Mouse (Mus musculus) gastrocnemius, postnatal 14 days (tissue): ENCODE data around the gene Sirt2. TPM values are rescaled to one million over a fixed set of nuclear protein-coding genes. Genes with fewer than 3 reads are reported as not detected.
A peak's percentile ranks its signal among the peaks of the same experiment; 100 is the strongest.

ENCODE experiments used
- DNase-seq: peaks from one replicate; pipeline ENCODE4 v3.0.0; 2021; ENCODE audit warnings: mixed read lengths
- intact Hi-C: fragments of 180-260 bp; cut with DNase I; formaldehyde crosslinking; loops from one replicate; pipeline ENCODE4 v1.15.1; 2025; ENCODE audit warnings: low total_unique reads
- total RNA-seq, 2 experiments: library from RNA; stranded (reverse); gene quantifications; 2 replicates each; pipeline ENCODE4 v1.2.3; 2021

The Sirt2 gene
- total RNA-seq, 2 experiments from 2014 or later: 77.2 to 77.5 TPM

- DNase-seq: no peak
- intact Hi-C loops: no loop called here
Measured at GRCm38 (mm10) chr7:28823932-28824331, 57.4 kb downstream of the Sirt2 start.

GRCm38 (mm10) chr7:28824941-28825685 is 58.6 kb downstream of the Sirt2 start, which contains the start of gene Ech1:
Gene Ech1, plus strand, starts transcription at chr7:28825217.
- DNase-seq: peak; percentile 93
- intact Hi-C loops: loop anchor here (5.0 kb wide), 1 partner anchor 37 kb away; the partner anchor contains the start of gene Lgals7

GRCm38 (mm10) chr7:28825686-28826401 is 59.3 kb downstream of the Sirt2 start:
- intact Hi-C loops: loop anchor here (5.0 kb wide), 1 partner anchor 36 kb away; the partner anchor contains the start of gene Lgals7
- DNase-seq: no peak

- intact Hi-C loops: loop anchor here (5.0 kb wide), 1 partner anchor 36 kb away; the partner anchor contains the start of gene Lgals7
- no peak for DNase-seq
Measured at GRCm38 (mm10) chr7:28826402-28826772, 59.9 kb downstream of the Sirt2 start.

- intact Hi-C loops: loop anchor here (5.0 kb wide), 1 partner anchor 35 kb away; the partner anchor contains the start of gene Lgals7
- no peak for DNase-seq
Measured at GRCm38 (mm10) chr7:28827338-28827737, 60.8 kb downstream of the Sirt2 start.

GRCm38 (mm10) chr7:28829821-28830220 is 63.3 kb downstream of the Sirt2 start:
- intact Hi-C loops: loop anchor here (5.0 kb wide), 1 partner anchor 32 kb away; the partner anchor contains the start of gene Lgals7
- peak; percentile 4 for DNase-seq

GRCm38 (mm10) chr7:28830981-28831380 is 64.4 kb downstream of the Sirt2 start:
- no peak for DNase-seq
- intact Hi-C loops: no loop called here

- intact Hi-C loops: no loop called here
- no peak for DNase-seq
Measured at GRCm38 (mm10) chr7:28831411-28832125, 65.0 kb downstream of the Sirt2 start.

- intact Hi-C loops: no loop called here
- DNase-seq: no peak
Measured at GRCm38 (mm10) chr7:28832137-28832536, 65.6 kb downstream of the Sirt2 start.

- intact Hi-C loops: no loop called here
- DNase-seq: no peak
Measured at GRCm38 (mm10) chr7:28833723-28834347, 67.3 kb downstream of the Sirt2 start, which contains the start of gene Lgals4. Gene Lgals4, plus strand, starts transcription at chr7:28833854.

GRCm38 (mm10) chr7:28836936-28837335 is 70.4 kb downstream of the Sirt2 start:
- intact Hi-C loops: no loop called here
- DNase-seq: no peak

Other genes starting within 250 kb of the Sirt2 start
- gene Ifnl3, start 243.9 kb upstream of the Sirt2 start, total RNA-seq: not detected
- gene Sycn, start 225.8 kb upstream of the Sirt2 start, total RNA-seq: not detected
- not detected for gene Nccrp1, start 219.5 kb upstream of the Sirt2 start, total RNA-seq
- 10 to 100 TPM; 15.7 to 18.5 TPM for gene Samd4b, start 168.6 kb upstream of the Sirt2 start, total RNA-seq
- 1 to 10 TPM; 2.9 to 4.6 TPM for gene Pak4, start 168.6 kb upstream of the Sirt2 start, total RNA-seq
- gene Acp7, start 135.4 kb upstream of the Sirt2 start, total RNA-seq: not detected
- 1 to 10 TPM in 1 of 2 experiments, under 1 TPM in 1; 0.82 to 1.4 TPM for gene Fbxo27, start 73.9 kb upstream of the Sirt2 start, total RNA-seq
- 1 to 10 TPM; 5.6 to 7.3 TPM for gene Fbxo17, start 49.9 kb upstream of the Sirt2 start, total RNA-seq
- gene Mrps12, start 24.9 kb upstream of the Sirt2 start, total RNA-seq: 10 to 100 TPM; 43.7 to 48.0 TPM
- 10 to 100 TPM; 19.0 TPM for gene Sars2, start 24.7 kb upstream of the Sirt2 start, total RNA-seq
- not detected for gene Ccer2, start 10.6 kb upstream of the Sirt2 start, total RNA-seq
- gene Nfkbib, start 777 bp downstream of the Sirt2 start, total RNA-seq: 10 to 100 TPM; 21.2 to 21.3 TPM
- gene Rinl, start 22.2 kb downstream of the Sirt2 start, total RNA-seq: 1 to 10 TPM in 1 of 2 experiments, under 1 TPM in 1; 0.80 to 1.3 TPM
- 100 to 1,000 TPM; 158 to 189 TPM for gene Hnrnpl, start 41.8 kb downstream of the Sirt2 start, total RNA-seq
- gene Ech1, start 58.5 kb downstream of the Sirt2 start, total RNA-seq: 100 to 1,000 TPM; 198 to 334 TPM
- 1 to 10 TPM; 2.0 to 4.4 TPM for gene Lgals4, start 67.1 kb downstream of the Sirt2 start, total RNA-seq
- not detected for gene Lgals7, start 97.1 kb downstream of the Sirt2 start, total RNA-seq
- gene Capn12, start 114.7 kb downstream of the Sirt2 start, total RNA-seq: under 1 TPM; 0.10 to 0.13 TPM
- 10 to 100 TPM; 68.1 to 85.9 TPM for gene Actn4, start 195.6 kb downstream of the Sirt2 start, total RNA-seq
- 100 to 1,000 TPM; 142 to 147 TPM for gene Eif3k, start 215.1 kb downstream of the Sirt2 start, total RNA-seq
- 1 to 10 TPM in 1 of 2 experiments, under 1 TPM in 1; 0.71 to 1.2 TPM for gene Map4k1, start 215.3 kb downstream of the Sirt2 start, total RNA-seq